Mouse (Mus musculus): ENCODE results near the gene Gm10722. TPM values are rescaled to one million over a fixed set of nuclear protein-coding genes. Genes with fewer than 3 reads are reported as not detected.
"Not testable (repeated sequence)": the region's sequence is repeated elsewhere in the genome, so short reads cannot be mapped to it uniquely, and the experiment has no call there.

Gene Gm10722
- polyA plus RNA-seq, 1 experiment: not detected

- not testable (repeated sequence) for H3K4me1 ChIP-seq (ENCODE audit: control insufficient read depth, insufficient read depth, low read length); H3K27ac ChIP-seq (ENCODE audit: insufficient read depth, low read length); H3K4me3 ChIP-seq (ENCODE audit: insufficient read depth, low read length)
Observed at GRCm38 (mm10) chr9:3022316-3023008, 21.7 kb downstream of the Gm10722 start.

GRCm38 (mm10) chr9:3023312-3023984 is 22.7 kb downstream of the Gm10722 start, which contains the start of gene Gm10718:
TSS of gene Gm10718 (plus strand) at chr9:3023547.
- not testable (repeated sequence) for H3K27ac ChIP-seq (ENCODE audit: insufficient read depth, low read length); H3K4me3 ChIP-seq (ENCODE audit: insufficient read depth, low read length); H3K4me1 ChIP-seq (ENCODE audit: control insufficient read depth, insufficient read depth, low read length)

GRCm38 (mm10) chr9:3023985-3024648 is 23.4 kb downstream of the Gm10722 start:
- not testable (repeated sequence) for H3K4me3 ChIP-seq (ENCODE audit: insufficient read depth, low read length); H3K27ac ChIP-seq (ENCODE audit: insufficient read depth, low read length); H3K4me1 ChIP-seq (ENCODE audit: control insufficient read depth, insufficient read depth, low read length)

DNA sequence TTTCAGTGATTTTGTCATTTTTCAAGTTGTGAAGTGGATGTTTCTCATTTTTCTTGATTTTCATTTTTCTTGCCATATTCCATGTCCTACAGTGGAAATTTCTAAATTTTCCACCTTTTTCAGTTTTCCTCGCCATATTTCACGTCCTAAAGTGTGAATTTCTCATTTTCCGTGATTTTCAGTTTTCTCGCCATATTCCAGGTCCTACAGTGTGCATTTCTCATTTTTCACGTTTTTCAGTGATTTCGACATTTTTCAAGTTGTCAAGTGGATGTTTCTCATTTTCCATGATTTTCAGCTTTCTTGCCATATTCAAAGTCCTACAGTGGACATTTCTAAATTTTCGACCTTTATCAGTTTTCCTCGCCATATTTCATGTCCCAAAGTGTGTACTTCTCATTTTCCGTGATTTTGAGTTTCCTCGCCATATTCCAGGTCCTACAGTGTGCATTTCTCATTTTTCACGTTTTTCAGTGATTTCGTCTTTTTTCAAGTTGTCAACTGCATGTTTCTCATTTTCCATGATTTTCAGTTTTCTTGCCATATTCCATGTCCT is 24.3 kb downstream of the Gm10722 start, which contains the start of gene Gm10717:
Gene Gm10717 (plus strand): TSS at position 506 of the 556 bp plus-strand sequence.
- not testable (repeated sequence) for H3K4me3 ChIP-seq (ENCODE audit: insufficient read depth, low read length); H3K4me1 ChIP-seq (ENCODE audit: control insufficient read depth, insufficient read depth, low read length); H3K27ac ChIP-seq (ENCODE audit: insufficient read depth, low read length)

DNA sequence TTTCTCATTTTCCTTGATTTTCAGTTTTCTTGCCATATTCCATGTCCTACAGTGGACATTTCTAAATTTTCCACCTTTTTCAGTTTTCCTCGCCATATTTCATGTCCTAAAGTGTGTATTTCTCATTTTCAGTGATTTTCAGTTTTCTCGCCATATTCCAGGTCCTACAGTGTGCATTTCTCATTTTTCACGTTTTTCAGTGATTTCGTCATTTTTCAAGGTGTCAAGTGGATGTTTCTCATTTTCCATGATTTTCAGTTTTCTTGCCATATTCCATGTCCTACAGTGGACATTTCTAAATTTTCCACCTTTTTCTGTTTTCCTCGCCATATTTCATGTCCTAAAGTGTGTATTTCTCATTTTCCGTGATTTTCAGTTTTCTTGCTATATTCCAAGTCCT is 24.9 kb downstream of the Gm10722 start:
- H3K27ac ChIP-seq (ENCODE audit: insufficient read depth, low read length); H3K4me1 ChIP-seq (ENCODE audit: control insufficient read depth, insufficient read depth, low read length); H3K4me3 ChIP-seq (ENCODE audit: insufficient read depth, low read length): not testable (repeated sequence)

DNA sequence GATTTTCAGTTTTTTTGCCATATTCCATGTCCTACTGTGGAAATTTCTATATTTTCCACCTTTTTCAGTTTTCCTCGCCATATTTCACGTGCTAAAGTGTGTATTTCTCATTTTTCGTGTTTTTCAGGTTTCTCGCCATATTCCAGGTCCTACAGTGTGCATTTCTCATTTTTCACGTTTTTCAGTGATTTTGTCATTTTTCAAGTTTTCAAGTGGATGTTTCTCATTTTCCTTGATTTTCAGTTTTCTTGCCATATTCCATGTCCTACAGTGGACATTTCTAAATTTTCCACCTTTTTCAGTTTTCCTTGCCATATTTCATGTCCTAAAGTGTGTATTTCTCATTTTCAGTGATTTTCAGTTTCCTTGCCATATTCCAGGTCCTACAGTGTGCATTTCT is 25.4 kb downstream of the Gm10722 start:
- not testable (repeated sequence) for H3K4me3 ChIP-seq (ENCODE audit: insufficient read depth, low read length); H3K27ac ChIP-seq (ENCODE audit: insufficient read depth, low read length); H3K4me1 ChIP-seq (ENCODE audit: control insufficient read depth, insufficient read depth, low read length)

DNA sequence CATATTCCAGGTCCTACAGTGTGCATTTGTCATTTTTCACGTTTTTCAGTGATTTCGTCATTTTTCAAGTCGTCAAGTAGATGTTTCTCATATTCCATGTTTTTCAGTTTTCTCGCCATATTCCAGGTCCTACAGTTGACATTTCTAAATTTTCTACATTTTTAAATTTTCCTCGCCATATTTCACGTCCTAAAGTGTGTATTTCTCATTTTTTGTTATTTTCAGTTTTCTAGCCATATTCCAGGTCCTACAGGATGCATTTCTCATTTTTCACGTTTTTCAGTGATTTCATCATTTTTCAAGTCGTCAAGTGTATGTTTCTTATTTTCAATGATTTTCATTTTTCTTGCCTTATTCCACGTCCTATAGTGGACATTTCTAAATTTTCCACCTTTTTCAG is 26.0 kb downstream of the Gm10722 start:
- H3K27ac ChIP-seq (ENCODE audit: insufficient read depth, low read length); H3K4me3 ChIP-seq (ENCODE audit: insufficient read depth, low read length); H3K4me1 ChIP-seq (ENCODE audit: control insufficient read depth, insufficient read depth, low read length): not testable (repeated sequence)

- H3K4me1 ChIP-seq (ENCODE audit: control insufficient read depth, insufficient read depth, low read length); H3K4me3 ChIP-seq (ENCODE audit: insufficient read depth, low read length); H3K27ac ChIP-seq (ENCODE audit: insufficient read depth, low read length): not testable (repeated sequence)
Observed at GRCm38 (mm10) chr9:3027200-3027599, 26.5 kb downstream of the Gm10722 start.

- not testable (repeated sequence) for H3K4me1 ChIP-seq (ENCODE audit: control insufficient read depth, insufficient read depth, low read length); H3K27ac ChIP-seq (ENCODE audit: insufficient read depth, low read length); H3K4me3 ChIP-seq (ENCODE audit: insufficient read depth, low read length)
Observed at GRCm38 (mm10) chr9:3029276-3030000, 28.7 kb downstream of the Gm10722 start.

- not testable (repeated sequence) for H3K4me3 ChIP-seq (ENCODE audit: insufficient read depth, low read length); H3K4me1 ChIP-seq (ENCODE audit: control insufficient read depth, insufficient read depth, low read length); H3K27ac ChIP-seq (ENCODE audit: insufficient read depth, low read length)
Observed at GRCm38 (mm10) chr9:3030677-3031318, 30.1 kb downstream of the Gm10722 start.

GRCm38 (mm10) chr9:3034299-3034698 is 33.6 kb downstream of the Gm10722 start, which contains the start of gene Gm17535:
TSS of gene Gm17535 (plus strand) at chr9:3034599.
- H3K4me3 ChIP-seq (ENCODE audit: insufficient read depth, low read length); H3K4me1 ChIP-seq (ENCODE audit: control insufficient read depth, insufficient read depth, low read length); H3K27ac ChIP-seq (ENCODE audit: insufficient read depth, low read length): not testable (repeated sequence)

DNA sequence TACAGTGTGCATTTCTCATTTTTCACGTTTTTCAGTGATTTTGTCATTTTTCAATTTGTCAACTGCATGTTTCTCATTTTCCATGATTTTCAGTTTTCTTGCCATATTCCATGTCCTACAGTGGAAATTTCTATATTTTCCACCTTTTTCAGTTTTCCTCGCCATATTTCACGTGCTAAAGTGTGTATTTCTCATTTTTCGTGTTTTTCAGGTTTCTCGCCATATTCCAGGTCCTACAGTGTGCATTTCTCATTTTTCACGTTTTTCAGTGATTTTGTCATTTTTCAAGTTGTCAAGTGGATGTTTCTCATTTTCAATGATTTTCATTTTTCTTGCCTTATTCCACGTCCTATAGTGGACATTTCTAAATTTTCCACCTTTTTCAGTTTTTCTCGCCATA is 35.9 kb downstream of the Gm10722 start, which contains the start of gene Gm10715:
Gene Gm10715 (plus strand): TSS at position 301 of the 400 bp plus-strand sequence.
- not testable (repeated sequence) for H3K27ac ChIP-seq (ENCODE audit: insufficient read depth, low read length); H3K4me1 ChIP-seq (ENCODE audit: control insufficient read depth, insufficient read depth, low read length); H3K4me3 ChIP-seq (ENCODE audit: insufficient read depth, low read length)

- H3K27ac ChIP-seq (ENCODE audit: insufficient read depth, low read length); H3K4me1 ChIP-seq (ENCODE audit: control insufficient read depth, insufficient read depth, low read length); H3K4me3 ChIP-seq (ENCODE audit: insufficient read depth, low read length): not testable (repeated sequence)
Observed at GRCm38 (mm10) chr9:3038161-3038560, 37.4 kb downstream of the Gm10722 start.

Data from cortical plate, adult 2 months (tissue).